Mouse (Mus musculus) ES-E14 (cell line): ENCODE measurements at regions not wholly inside any gene's neighbourhood (a gene's known extent, or its start where the extent isn't known, plus 50 kb on each side); places are given as distances from the start of the nearest gene placed in this dataset.

Experiments
- DNase-seq: peaks from one replicate; pipeline ENCODE4 v3.0.0-alpha.2; 2013; ENCODE audit warnings: low read depth, low spot score
- H3K27ac ChIP-seq: 2 replicates; pipeline ENCODE4 v1.5.1; 2012; ENCODE audit warnings: low read depth, mild to moderate bottlenecking, low read length, moderate library complexity, mixed read lengths; ENCODE audit not compliant: poor library complexity, insufficient read depth, severe bottlenecking
- H3K36me3 ChIP-seq: 2 replicates; pipeline ENCODE4 v1.6.1; 2012; ENCODE audit warnings: mild to moderate bottlenecking, low read length, moderate library complexity, mixed read lengths; ENCODE audit not compliant: control insufficient read depth, poor library complexity, insufficient read depth, severe bottlenecking
- H3K4me1 ChIP-seq, 2 experiments: fragments of 150-350 bp in 1 of 2; sonication (generic) in 1 of 2; 2 replicates each; pipeline ENCODE4 v1.6.1; 2012; ENCODE audit warnings: low read length in 2 of 2, mild to moderate bottlenecking in 1 of 2, mixed read lengths in 1 of 2; ENCODE audit not compliant: control insufficient read depth in 2 of 2, insufficient read depth in 2 of 2, poor library complexity in 1 of 2
- H3K4me3 ChIP-seq, 2 experiments: fragments of 150-350 bp in 1 of 2; sonication (generic) in 1 of 2; 2 replicates each; pipeline ENCODE4 v1.5.1; 2012; ENCODE audit warnings: low read length in 2 of 2, low read depth in 1 of 2, mild to moderate bottlenecking in 1 of 2, mixed read lengths in 1 of 2; ENCODE audit not compliant: insufficient read depth in 1 of 2, poor library complexity in 1 of 2, severe bottlenecking in 1 of 2
- H3K9ac ChIP-seq: 2 replicates; pipeline ENCODE4 v1.6.1; 2012; ENCODE audit warnings: low read depth, mild to moderate bottlenecking, low read length, mixed read lengths; ENCODE audit not compliant: poor library complexity, insufficient read depth, severe bottlenecking
- H3K9me3 ChIP-seq: fragments of 150-350 bp; sonication (generic); 2 replicates; pipeline ENCODE4 v1.6.1; 2012; ENCODE audit warnings: low read depth, mild to moderate bottlenecking, low read length; ENCODE audit not compliant: control insufficient read depth, insufficient read depth
- CHD2 ChIP-seq: IDR thresholded peaks from 2 replicates; pipeline ENCODE4 v1.6.1; 2014; ENCODE audit warnings: mild to moderate bottlenecking, low read depth, low read length, inconsistent platforms
- HCFC1 ChIP-seq: IDR thresholded peaks from 2 replicates; pipeline ENCODE4 v1.6.1; 2012; ENCODE audit warnings: low read length, inconsistent platforms, borderline replicate concordance; ENCODE audit not compliant: insufficient read depth
- MAFK ChIP-seq: IDR thresholded peaks from 2 replicates; pipeline ENCODE4 v1.6.1; 2014; ENCODE audit warnings: mild to moderate bottlenecking, low read depth, low read length, inconsistent platforms; ENCODE audit not compliant: insufficient read depth
- ZC3H11A ChIP-seq: IDR thresholded peaks from 2 replicates; pipeline ENCODE4 v1.6.1; 2012; ENCODE audit warnings: low read depth, mild to moderate bottlenecking, inconsistent platforms, low read length, borderline replicate concordance
- ZNF384 ChIP-seq: IDR thresholded peaks from 2 replicates; pipeline ENCODE4 v1.6.1; 2012; ENCODE audit warnings: low read depth, low read length, inconsistent platforms
- in situ Hi-C, 2 experiments: fragments of 600-800 bp; cut with MboI; formaldehyde crosslinking; loops; one replicate each; pipeline ENCODE4 v1.15.1; 2025; ENCODE audit warnings: low sequenced_read_pairs in 2 of 2, inconsistent platforms in 1 of 2; ENCODE audit not compliant: unreplicated experiment in 2 of 2

GRCm38 (mm10) chr3:129386522-129386921 is 54.0 kb upstream of the Enpep start:
- H3K27ac ChIP-seq = no peak overlapping the region
- no peak for DNase-seq
- H3K9me3 ChIP-seq = no peaks in the 10 kb centered on the region
- H3K4me1 ChIP-seq = no peaks in the 10 kb centered on the region
- in situ Hi-C loops = no loop called here
- no peak overlapping the region for H3K9ac ChIP-seq
- no peaks in the 10 kb centered on the region for H3K36me3 ChIP-seq
- TF ChIP-seq ZC3H11A (no peak), HCFC1 (no peak), CHD2 (no peak), MAFK (no peak), ZNF384 (no peak)
- no peak overlapping the region for H3K4me3 ChIP-seq

- Histone ChIP-seq H3K27ac (no peak overlapping the region), H3K9ac (no peak overlapping the region), H3K4me3 (no peak overlapping the region), H3K36me3 (no peaks in the 10 kb centered on the region), H3K9me3 (no peaks in the 10 kb centered on the region), H3K4me1 (no peaks in the 10 kb centered on the region)
- in situ Hi-C loops = no loop called here
- DNase-seq = no peak
- TF ChIP-seq ZNF384 (no peak), ZC3H11A (no peak), MAFK (no peak), CHD2 (no peak), HCFC1 (no peak)
Measured at GRCm38 (mm10) chr3:129390506-129390905, 58.0 kb upstream of the Enpep start.

GRCm38 (mm10) chr3:129391888-129392813 is 59.6 kb upstream of the Enpep start:
- TF ChIP-seq MAFK (no peak), ZNF384 (no peak), CHD2 (no peak), ZC3H11A (no peak), HCFC1 (no peak)
- in situ Hi-C loops = no loop called here
- DNase-seq = no peak

GRCm38 (mm10) chr3:129392814-129393804 is 60.6 kb upstream of the Enpep start:
- no peak for DNase-seq
- no peaks in the 10 kb centered on the region for H3K36me3 ChIP-seq
- no peak for TF ChIP-seq MAFK
- no peak for TF ChIP-seq CHD2
- no peak for TF ChIP-seq ZNF384
- TF ChIP-seq HCFC1 = no peak
- no peak for TF ChIP-seq ZC3H11A
- H3K9ac ChIP-seq = no peak overlapping the region
- H3K4me3 ChIP-seq = no peak overlapping the region
- in situ Hi-C loops = no loop called here
- no peak overlapping the region for H3K27ac ChIP-seq
- no peaks in the 10 kb centered on the region for H3K4me1 ChIP-seq
- no peaks in the 10 kb centered on the region for H3K9me3 ChIP-seq

More at GRCm38 (mm10) chr3:129391888-129392813, 59.6 kb upstream of the Enpep start:
- Histone ChIP-seq H3K36me3 (no peaks in the 10 kb centered on the region), H3K9me3 (no peaks in the 10 kb centered on the region), H3K4me1 (no peaks in the 10 kb centered on the region), H3K4me3 (no peak overlapping the region), H3K9ac (no peak overlapping the region), H3K27ac (no peak overlapping the region)
